Mouse (Mus musculus): ENCODE results near the gene Gpld1.

Gpld1 gene

DNA sequence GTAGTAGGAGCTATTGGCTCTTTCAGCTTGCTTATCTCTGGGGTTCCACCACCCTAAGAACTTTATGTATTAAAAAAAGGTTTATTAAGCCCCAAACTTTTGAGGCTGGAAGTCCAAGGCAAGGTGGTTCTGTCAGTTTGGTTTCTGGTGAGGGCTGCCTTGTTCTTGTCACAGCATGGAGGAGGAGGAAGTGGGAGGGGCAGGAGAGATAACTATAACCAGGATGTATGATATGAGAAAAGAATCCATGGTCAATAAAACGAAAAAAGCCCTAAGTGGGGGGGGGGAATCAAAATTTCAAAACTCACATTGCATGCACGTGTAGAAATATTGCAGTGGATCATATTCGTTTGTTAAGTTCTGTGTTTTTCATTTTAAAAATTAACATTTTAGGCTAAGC, 80.2 kb downstream of the Gpld1 start:
- DNase-seq: no peak

DNA sequence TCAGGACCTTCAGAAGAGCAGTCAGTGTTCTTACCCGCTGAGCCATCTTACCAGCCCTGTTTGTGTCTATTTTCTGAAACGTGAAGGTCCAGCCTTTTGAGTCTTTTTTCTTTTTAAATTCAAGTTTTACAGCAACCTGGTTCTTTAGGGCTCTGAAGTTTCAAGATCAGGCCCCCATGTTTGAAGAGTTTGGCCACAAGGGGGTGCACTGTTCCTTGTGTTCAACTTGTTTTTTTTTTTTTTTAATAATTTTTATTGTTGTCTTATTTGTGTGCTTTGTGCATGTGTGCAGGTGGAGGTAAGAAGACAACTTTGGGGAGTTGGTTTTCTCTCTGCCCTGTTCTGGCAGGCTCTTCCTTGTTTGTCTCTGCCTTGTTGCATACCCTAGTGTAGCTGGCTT, 81.7 kb downstream of the Gpld1 start:
- no peak for DNase-seq

DNA sequence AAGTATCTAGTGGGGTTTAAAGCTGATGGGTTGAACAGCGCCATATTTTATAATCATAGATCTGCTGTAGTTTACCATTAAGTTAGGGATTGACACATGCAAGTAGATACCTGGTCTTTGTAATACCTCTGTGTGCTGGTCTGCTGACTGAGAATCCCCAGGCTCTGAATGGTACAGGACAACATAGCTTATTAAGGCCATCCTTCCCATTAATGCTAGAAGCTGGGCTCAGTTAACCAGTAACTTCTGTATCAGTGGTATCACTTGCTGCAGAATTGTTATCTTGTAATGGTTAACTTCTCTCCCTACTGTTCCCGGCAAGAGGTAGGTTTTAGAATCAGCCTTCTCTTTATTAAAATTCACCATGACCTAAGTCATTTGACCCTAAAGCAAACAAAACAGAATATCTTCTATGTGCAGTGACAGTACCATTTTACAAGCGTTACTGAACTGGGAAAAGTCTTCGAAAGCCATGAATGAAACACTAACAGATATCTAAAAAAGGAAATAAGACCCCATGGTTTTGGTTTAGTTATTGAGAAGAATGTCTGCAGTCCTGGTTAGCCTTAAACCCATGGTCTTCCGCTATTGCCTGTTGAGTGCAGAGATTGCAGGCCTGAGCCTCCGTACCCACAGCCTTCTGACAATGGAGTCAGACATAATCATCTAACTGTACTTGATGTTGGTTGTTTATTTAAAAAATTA, 83.6 kb downstream of the Gpld1 start:
- no peak for DNase-seq

DNA sequence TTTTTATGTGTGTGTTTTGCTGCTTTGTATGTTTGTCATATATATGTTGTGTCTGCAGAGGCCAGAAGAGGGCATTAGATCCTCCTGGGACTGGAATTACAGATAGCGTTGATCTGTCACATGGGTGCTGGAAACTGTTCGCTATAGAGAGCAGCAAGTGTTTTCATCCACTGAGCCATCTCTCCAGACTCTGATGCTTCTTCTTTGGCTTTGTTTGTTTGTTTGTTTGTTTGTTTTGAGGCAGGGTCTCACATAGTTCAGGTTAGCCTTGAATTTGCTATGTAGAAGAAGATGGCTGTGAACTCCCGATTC, 84.1 kb downstream of the Gpld1 start:
- DNase-seq: no peak

DNA sequence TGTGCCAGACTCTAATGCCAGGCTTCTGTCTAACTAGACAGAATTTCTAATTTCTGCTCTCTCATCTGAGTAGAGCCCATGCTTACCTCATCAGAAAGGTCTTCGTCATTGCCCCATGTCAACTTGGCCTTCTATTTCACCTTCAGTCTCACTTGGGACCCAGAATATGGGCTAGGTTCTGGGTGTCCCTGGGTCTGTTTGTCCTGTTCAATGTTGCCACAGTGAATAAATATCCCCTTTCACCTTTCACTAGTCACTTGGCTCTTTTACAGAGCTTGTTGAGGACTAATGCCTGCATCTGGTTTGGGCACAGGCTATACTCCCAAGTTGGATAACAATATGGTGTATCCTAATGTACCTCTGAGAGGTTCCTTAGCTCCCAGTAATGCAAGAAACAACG, 96.5 kb downstream of the Gpld1 start:
- no peak for DNase-seq
